Mouse (Mus musculus) skeletal muscle tissue, adult 2 months (tissue): Measurements from ENCODE around the gene Prss8.
"Not testable (repeated sequence)": the region's sequence is repeated elsewhere in the genome, so short reads cannot be mapped to it uniquely, and the experiment has no call there.

Experiments used
- DNase-seq: peaks from one replicate; pipeline ENCODE4 v3.0.0-alpha.2; 2012; ENCODE audit warnings: low read depth, low spot score

Prss8 gene

GRCm38 (mm10) chr7:127929923-127930322 is at the start of gene Prss8:
TSS of gene Prss8 (minus strand) at chr7:127930104.
- DNase-seq, result no peak

GRCm38 (mm10) chr7:127978856-127979255 is 49.0 kb upstream of the Prss8 start:
- DNase-seq, result no peak

GRCm38 (mm10) chr7:127974413-127974930 is 44.6 kb upstream of the Prss8 start:
- peak; percentile 21 for DNase-seq

- peak; percentile 74 for DNase-seq
Measured at GRCm38 (mm10) chr7:127967922-127968828, 38.3 kb upstream of the Prss8 start.

GRCm38 (mm10) chr7:127967004-127967921 is 37.4 kb upstream of the Prss8 start, which contains the start of gene Fus:
TSS of gene Fus (plus strand) at chr7:127967457.
- peak; percentile 94 for DNase-seq

GRCm38 (mm10) chr7:127966371-127966918 is 36.5 kb upstream of the Prss8 start:
- DNase-seq, result peak; percentile 11

GRCm38 (mm10) chr7:127959364-127959763 is 29.5 kb upstream of the Prss8 start:
- no peak for DNase-seq

- no peak for DNase-seq
Measured at GRCm38 (mm10) chr7:127952864-127953581, 23.1 kb upstream of the Prss8 start.

- DNase-seq, result no peak
Measured at GRCm38 (mm10) chr7:127946470-127947023, 16.6 kb upstream of the Prss8 start, which contains the start of gene Prss36. TSS of gene Prss36 (minus strand) at chr7:127946725.

- DNase-seq, result no peak
Measured at GRCm38 (mm10) chr7:127944614-127945013, 14.7 kb upstream of the Prss8 start.

- not testable (repeated sequence) for DNase-seq
Measured at GRCm38 (mm10) chr7:127942097-127942496, 12.2 kb upstream of the Prss8 start.

- DNase-seq, result no peak
Measured at GRCm38 (mm10) chr7:127936216-127936884, 6.4 kb upstream of the Prss8 start.

GRCm38 (mm10) chr7:127935748-127936159 is 5.8 kb upstream of the Prss8 start:
- peak; percentile 29 for DNase-seq

GRCm38 (mm10) chr7:127935028-127935722 is 5.3 kb upstream of the Prss8 start:
- DNase-seq, result peak; percentile 96

GRCm38 (mm10) chr7:127934075-127934474 is 4.2 kb upstream of the Prss8 start:
- no peak for DNase-seq

GRCm38 (mm10) chr7:127932273-127933031 is 2.5 kb upstream of the Prss8 start:
- no peak for DNase-seq

- DNase-seq, result no peak
Measured at GRCm38 (mm10) chr7:127931351-127932135, 1.6 kb upstream of the Prss8 start.

- DNase-seq, result no peak
Measured at GRCm38 (mm10) chr7:127930636-127931035, 732 bp upstream of the Prss8 start.
